Mouse (Mus musculus) MEL (cell line): ENCODE data around the gene Gzmm.

Experiments
- CHD1 ChIP-seq: IDR thresholded peaks from 2 replicates; pipeline ENCODE4 v1.6.1; 2012; ENCODE audit warnings: low read depth, mild to moderate bottlenecking, inconsistent platforms, low read length, improper control_type of control experiment
- GATA1 ChIP-seq: IDR thresholded peaks from 2 replicates; pipeline ENCODE4 v1.6.1; 2011; ENCODE audit warnings: low read depth, low read length, improper control_type of control experiment
- TCF12 ChIP-seq: IDR thresholded peaks from 2 replicates; pipeline ENCODE4 v1.6.1; 2014; ENCODE audit warnings: low read depth, mild to moderate bottlenecking, inconsistent platforms, low read length, improper control_type of control experiment, moderate library complexity

DNA sequence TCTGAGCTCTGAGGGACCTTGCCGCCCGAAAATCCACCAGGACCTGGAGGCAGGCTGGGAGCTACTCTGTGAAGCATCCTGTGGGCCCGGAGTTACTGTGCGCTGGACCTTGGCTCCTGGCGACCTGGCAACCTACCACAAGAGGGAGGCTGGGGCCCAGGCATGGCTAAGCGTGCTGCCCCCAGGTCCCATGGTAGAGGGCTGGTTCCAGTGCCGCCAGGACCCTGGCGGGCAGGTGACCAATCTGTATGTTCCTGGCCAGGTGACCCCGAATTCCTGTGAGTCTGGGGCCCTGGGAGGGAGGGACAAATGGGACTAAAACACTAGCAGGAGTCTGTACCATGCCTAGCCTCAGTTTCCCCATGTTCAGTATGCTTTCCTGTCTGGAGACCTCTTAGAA lies 22.3 kb upstream of the Gzmm start:
- no peak for TF ChIP-seq CHD1
- TF ChIP-seq GATA1 = no peak
- TF ChIP-seq TCF12 = no peak
